In genomic region chr14:16448269-16448987, GRCm38 (mm10) we compare ENCODE assay signal across 9 mouse cellular contexts.
DNase-seq lines count a peak whose midpoint lies in the region; ATAC-seq lines count a peak whose summit lies in the region.
"Had no signal": no experiment of that assay in that cellular context is flagged by ENCODE, and none has a peak within 500 bp of the region (broad histone marks: within the 10 kb centered on the region; RNA-seq: fewer than 3 reads in every experiment).

No protein-coding gene starts in this region.

- peaks cover 6% of the 10 kb centered on the region; the same call in 1 of the 2 replicates for H3K4me1 ChIP-seq in lung, embryonic 15.5 days
- H3K4me1 ChIP-seq in forebrain, embryonic 13.5 days, result no peaks in the 10 kb centered on the region
- peaks cover 5% of the 10 kb centered on the region; the same call in 1 of the 2 replicates for H3K4me1 ChIP-seq in stomach, embryonic 16.5 days (ENCODE audit: control insufficient read depth, insufficient read depth, low read length)

- no peak overlapping the region for H3K4me3 ChIP-seq in lung, embryonic 15.5 days
- H3K4me3 ChIP-seq in forebrain, embryonic 13.5 days, result no peak overlapping the region
- H3K4me3 ChIP-seq in stomach, embryonic 16.5 days (replicated peaks; ENCODE audit: low read length), result no peak overlapping the region

- H3K27me3 ChIP-seq in lung, embryonic 15.5 days, result no peaks in the 10 kb centered on the region
- no peaks in the 10 kb centered on the region for H3K27me3 ChIP-seq in forebrain, embryonic 13.5 days
- H3K27me3 ChIP-seq in stomach, embryonic 16.5 days (ENCODE audit: control insufficient read depth, insufficient read depth, low read length), result no peaks in the 10 kb centered on the region
- H3K27me3 ChIP-seq: Patski had no signal

- H3K9me3 ChIP-seq in lung, embryonic 15.5 days, result no peaks in the 10 kb centered on the region
- H3K9me3 ChIP-seq in forebrain, embryonic 13.5 days (replicated peaks), result no peaks in the 10 kb centered on the region
- H3K9me3 ChIP-seq in stomach, embryonic 16.5 days (replicated peaks; ENCODE audit: control insufficient read depth, low read length), result no peaks in the 10 kb centered on the region

- H3K9ac ChIP-seq in lung, embryonic 15.5 days, result no peak overlapping the region
- no peak overlapping the region for H3K9ac ChIP-seq in forebrain, embryonic 13.5 days
- no peak overlapping the region for H3K9ac ChIP-seq in stomach, embryonic 16.5 days (ENCODE audit: low read length)

- H3K4me2 ChIP-seq in lung, embryonic 15.5 days, result no peak overlapping the region
- no peak overlapping the region for H3K4me2 ChIP-seq in forebrain, embryonic 13.5 days
- no peak overlapping the region for H3K4me2 ChIP-seq in stomach, embryonic 16.5 days (ENCODE audit: low read depth, low read length)

- ATAC-seq in lung, embryonic 15.5 days (ENCODE audit: borderline replicate concordance, extremely low read depth, low FRiP score, low TSS enrichment), result peak; percentile 91
- ATAC-seq in forebrain, embryonic 13.5 days, result peak; percentile 64; the same call in 1 of the 2 replicates
- peak; percentile 93 for ATAC-seq in stomach, embryonic 16.5 days (ENCODE audit: insufficient read depth, low FRiP score)

- H3K36me3 ChIP-seq in lung, embryonic 15.5 days, result no peaks in the 10 kb centered on the region
- H3K36me3 ChIP-seq in forebrain, embryonic 13.5 days (ENCODE audit: poor library complexity, severe bottlenecking), result no peaks in the 10 kb centered on the region
- H3K36me3 ChIP-seq in stomach, embryonic 16.5 days (ENCODE audit: control insufficient read depth, insufficient read depth, low read length), result no peaks in the 10 kb centered on the region

- no peak for DNase-seq in lung, postnatal 25 days (ENCODE audit: low spot score)
- peak; percentile 77 for DNase-seq in liver
- DNase-seq in thymus, adult 18-20 months, result no peak
- DNase-seq in kidney, postnatal 10 days, result no peak
- no peak for DNase-seq in kidney, postnatal 25 days

- no peak overlapping the region for H3K27ac ChIP-seq in lung, embryonic 15.5 days
- no peak overlapping the region for H3K27ac ChIP-seq in forebrain, embryonic 13.5 days
- H3K27ac ChIP-seq in stomach, embryonic 16.5 days (ENCODE audit: low read length), result 0 out of 2 replicates have a peak overlapping the region, but pooled peaks have one; percentile 46

- 36% methylated on average over 4 of the region's 4 CpGs for WGBS in lung, embryonic 15.5 days
- 29% methylated on average over 4 of the region's 4 CpGs for WGBS in forebrain, embryonic 13.5 days
- WGBS in stomach, embryonic 16.5 days, result 49% methylated on average over 4 of the region's 4 CpGs
